Mouse (Mus musculus) C2C12 (cell line): ENCODE data around the gene Prom1.

Source experiments
- CEBPB ChIP-seq: IDR thresholded peaks from one replicate; pipeline ENCODE4 v1.6.1; 2011; ENCODE audit warnings: low read depth, mild to moderate bottlenecking, control low read depth, moderate library complexity
- CTCF ChIP-seq: IDR thresholded peaks from one replicate; pipeline ENCODE4 v1.5.1; 2011; ENCODE audit not compliant: control insufficient read depth, insufficient read depth, insufficient read length
- FOSL1 ChIP-seq: IDR thresholded peaks from one replicate; pipeline ENCODE4 v1.8.0; 2011; ENCODE audit warnings: mild to moderate bottlenecking, low read length; ENCODE audit not compliant: poor library complexity, insufficient read depth, severe bottlenecking
- MAX ChIP-seq: IDR thresholded peaks from one replicate; pipeline ENCODE4 v1.6.1; 2011; ENCODE audit warnings: mild to moderate bottlenecking, control low read depth
- MYOD1 ChIP-seq: IDR thresholded peaks from one replicate; pipeline ENCODE4 v1.6.1; 2011; ENCODE audit warnings: low read depth; ENCODE audit not compliant: control insufficient read depth, insufficient read length
- MYOG ChIP-seq: IDR thresholded peaks from one replicate; pipeline ENCODE4 v1.6.1; 2011; ENCODE audit not compliant: control insufficient read depth, insufficient read length; ENCODE audit errors: extremely low read depth
- USF1 ChIP-seq: IDR thresholded peaks from one replicate; pipeline ENCODE4 v1.6.1; 2011; ENCODE audit warnings: low read depth, mild to moderate bottlenecking, control low read depth, moderate library complexity

GRCm38 (mm10) chr5:44075432-44075831, 26.4 kb downstream of the Prom1 start:
- TF ChIP-seq MYOD1 (no peak), MYOG (no peak), CTCF (no peak), USF1 (no peak), FOSL1 (no peak), MAX (no peak), CEBPB (no peak)
